Mouse (Mus musculus): ENCODE data around the gene Gm28047. TPM values are rescaled to one million over a fixed set of nuclear protein-coding genes. Genes with fewer than 3 reads are reported as not detected.

Gm28047 gene
- total RNA-seq, 2 experiments from 2014 or later, result 1.8 TPM; not detected in 1

DNA sequence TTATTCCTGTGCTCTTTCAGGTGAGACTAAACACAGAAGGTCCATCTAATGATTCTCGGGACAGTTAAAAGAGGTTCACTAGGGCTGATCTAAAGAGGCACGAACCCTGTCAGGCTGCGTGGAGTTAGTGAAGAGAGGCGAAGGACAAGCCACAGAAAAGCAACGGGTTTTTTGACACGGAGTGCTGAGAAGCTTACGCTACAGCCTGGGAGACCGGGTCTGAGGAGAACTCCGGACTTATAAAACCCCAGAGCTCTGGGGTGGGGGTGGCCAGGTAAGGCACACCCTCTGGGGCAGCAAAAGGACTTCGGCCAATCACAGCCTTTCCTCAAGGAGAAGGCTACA, 107.3 kb downstream of the Gm28047 start:
- no peak for DNase-seq
- intact Hi-C loops (cut with DNase I), result loop anchor here (5.0 kb wide), 1 partner anchor 45 kb away; the partner anchor contains the start of gene Pcbp2
- no peak for TF ChIP-seq CTCF (IDR thresholded peaks at IDR 0.05)
- H3K27ac ChIP-seq, result peak overlapping the region; percentile 99
- H3K4me3 ChIP-seq, result peak overlapping the region; percentile 84

DNA sequence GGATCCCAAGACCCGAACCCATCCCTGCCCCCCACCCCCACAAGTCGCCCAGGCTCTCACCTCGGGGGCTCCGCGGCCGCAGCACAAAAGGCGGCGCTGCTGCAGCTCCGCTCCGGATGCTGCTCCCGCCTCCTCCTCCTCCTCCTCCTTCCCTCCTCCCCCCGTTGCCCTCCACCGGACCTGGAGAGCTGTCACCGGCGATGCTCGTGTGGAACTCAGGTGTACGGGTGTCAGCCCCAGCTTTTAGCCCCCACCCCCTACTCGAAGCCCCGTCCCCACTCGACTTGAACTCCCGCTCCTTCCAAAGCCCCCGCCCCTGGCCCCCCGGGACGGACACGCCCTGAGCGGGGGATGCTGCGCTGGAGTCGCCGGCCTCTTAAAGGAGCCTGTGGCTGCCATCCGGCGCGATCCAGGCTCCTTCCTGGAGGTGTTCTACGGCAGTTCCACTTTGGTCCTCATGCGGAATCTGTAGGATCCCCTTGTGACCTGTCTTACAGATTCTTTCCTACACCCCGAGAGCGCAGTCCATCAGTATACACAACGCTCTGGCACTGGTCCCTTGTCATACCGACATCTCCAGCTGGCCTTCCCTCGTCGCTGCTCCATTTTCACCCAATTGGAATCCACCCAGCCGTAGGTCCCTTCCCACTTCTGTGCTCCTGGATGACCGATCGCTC, 108.0 kb downstream of the Gm28047 start, which contains the start of gene Map3k12:
Map3k12 (minus strand) TSS at position 337 of the 677 bp plus-strand sequence.
- peak within 1 kb of the TSS; percentile 99 for H3K27ac ChIP-seq
- no peak for TF ChIP-seq CTCF (IDR thresholded peaks at IDR 0.05)
- DNase-seq, result peak; percentile 84
- peak within 1 kb of the TSS; percentile 84 for H3K4me3 ChIP-seq
- intact Hi-C loops (cut with DNase I), result loop anchor here (5.0 kb wide), 1 partner anchor 45 kb away; the partner anchor contains the start of gene Pcbp2

DNA sequence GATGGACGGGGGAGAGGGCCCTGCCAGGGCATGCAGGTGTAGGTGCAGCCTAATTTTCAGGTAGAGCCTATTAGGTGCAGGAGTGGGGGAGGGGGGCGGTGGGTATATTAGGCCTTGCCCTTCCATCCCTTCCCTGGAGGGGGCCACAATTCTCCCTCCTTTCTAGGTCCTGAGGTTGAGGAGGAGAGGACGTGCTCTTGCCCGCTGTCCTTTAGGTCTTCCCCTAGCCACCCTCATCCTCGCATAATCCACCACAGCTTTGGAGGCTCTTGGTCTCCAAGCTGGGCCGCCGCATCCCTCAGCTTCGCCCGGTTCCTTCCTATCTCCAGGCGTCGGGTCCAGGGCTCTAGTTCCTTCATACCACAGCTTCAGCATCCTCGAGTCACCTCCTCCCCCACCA, 108.6 kb downstream of the Gm28047 start:
- TF ChIP-seq CTCF (IDR thresholded peaks at IDR 0.05), result no peak
- H3K4me3 ChIP-seq, result peak overlapping the region; percentile 84
- peak overlapping the region; percentile 99 for H3K27ac ChIP-seq
- DNase-seq, result no peak
- intact Hi-C loops (cut with DNase I), result loop anchor here (5.0 kb wide), 1 partner anchor 44 kb away; the partner anchor contains the start of gene Pcbp2

DNA sequence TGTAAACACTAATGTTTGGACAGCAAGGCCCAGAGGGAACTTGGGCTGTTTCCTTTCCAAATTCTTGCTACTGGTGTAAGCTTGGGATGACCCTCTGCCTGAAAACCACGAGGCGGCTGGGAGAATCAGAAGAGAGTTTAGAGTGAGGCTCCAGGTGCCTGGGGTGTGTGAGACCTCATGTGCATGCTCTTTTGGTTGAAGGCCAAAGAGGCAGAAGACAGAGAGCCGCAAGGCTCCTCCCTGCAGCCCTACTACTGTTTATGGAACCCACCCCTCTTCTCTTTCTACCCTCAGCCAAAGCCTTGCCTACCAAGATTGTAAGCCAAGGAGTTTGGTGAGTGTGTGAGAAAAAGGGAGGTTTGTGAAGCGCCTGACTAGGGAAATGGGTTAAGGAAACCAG, 109.1 kb downstream of the Gm28047 start:
- DNase-seq, result no peak
- H3K27ac ChIP-seq, result peak overlapping the region; percentile 99
- H3K4me3 ChIP-seq, result peak overlapping the region; percentile 84
- TF ChIP-seq CTCF (IDR thresholded peaks at IDR 0.05), result no peak
- intact Hi-C loops (cut with DNase I), result loop anchor here (5.0 kb wide), 1 partner anchor 43 kb away; the partner anchor contains the start of gene Pcbp2

DNA sequence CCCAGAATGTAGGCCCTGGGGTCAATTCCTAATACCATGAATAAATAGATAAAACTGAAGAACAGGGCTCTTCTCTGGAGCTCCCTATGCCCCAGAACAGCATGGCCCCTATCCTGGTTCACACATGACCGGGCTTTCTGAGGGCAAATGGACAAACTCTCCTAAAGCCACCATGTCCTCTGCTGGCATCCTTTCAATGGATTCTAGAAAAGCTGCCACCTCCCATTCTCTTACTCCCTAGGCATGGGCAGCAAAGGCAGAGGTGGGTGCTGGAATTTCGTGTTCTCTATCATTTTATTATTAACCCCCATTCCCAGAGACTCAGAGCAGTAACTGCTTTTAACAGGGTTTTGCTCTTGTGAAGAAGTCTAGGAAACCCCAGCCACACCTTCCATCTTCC, 109.6 kb downstream of the Gm28047 start:
- no peak overlapping the region for H3K27ac ChIP-seq
- intact Hi-C loops (cut with DNase I), result loop anchor here (5.0 kb wide), 1 partner anchor 43 kb away; the partner anchor contains the start of gene Pcbp2
- no peak overlapping the region for H3K4me3 ChIP-seq
- no peak for DNase-seq
- TF ChIP-seq CTCF (IDR thresholded peaks at IDR 0.05), result no peak

DNA sequence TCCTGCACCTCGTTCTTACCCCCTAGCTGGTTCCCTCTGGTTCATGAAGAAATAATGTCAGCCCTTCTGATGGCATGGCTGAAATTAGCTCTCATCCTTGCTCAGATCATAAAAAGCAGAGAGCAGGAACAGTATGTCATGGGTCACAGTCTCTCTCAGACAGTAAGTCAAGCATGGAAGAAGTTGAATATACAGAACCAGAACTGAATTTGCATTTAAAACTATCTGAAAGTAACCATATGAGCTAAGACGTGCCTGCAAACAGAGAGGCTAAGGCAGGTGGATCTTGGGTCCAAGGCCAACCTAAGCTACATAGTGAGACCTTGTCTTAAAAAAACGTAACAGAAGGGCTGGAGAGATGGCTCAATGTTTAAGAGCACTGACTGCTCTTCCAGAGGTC, 111.9 kb downstream of the Gm28047 start:
- H3K27ac ChIP-seq, result no peak overlapping the region
- DNase-seq, result no peak
- TF ChIP-seq CTCF (IDR thresholded peaks at IDR 0.05), result no peak
- H3K4me3 ChIP-seq, result no peak overlapping the region
- intact Hi-C loops (cut with DNase I), result no loop called here

DNA sequence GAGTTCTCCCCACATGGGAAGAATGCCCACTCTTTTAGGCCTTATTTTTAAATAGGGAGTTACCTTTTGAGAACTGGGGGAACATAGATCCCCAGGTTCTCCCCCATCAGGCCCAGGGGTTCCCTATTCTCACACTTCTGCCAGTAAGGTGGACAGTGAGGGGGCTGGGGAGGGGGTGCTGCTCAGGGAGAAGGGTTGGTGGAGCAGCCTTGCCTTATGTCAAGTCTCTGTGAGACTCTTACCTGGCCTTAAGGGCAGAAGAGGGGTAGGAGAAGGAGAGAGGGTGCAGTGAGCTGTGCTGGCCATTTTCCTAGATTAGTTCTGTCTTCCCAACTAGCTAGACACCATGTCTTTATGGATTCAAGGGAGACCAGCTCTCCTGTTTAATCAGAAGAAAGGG, 112.4 kb downstream of the Gm28047 start:
- no peak overlapping the region for H3K27ac ChIP-seq
- no peak for TF ChIP-seq CTCF (IDR thresholded peaks at IDR 0.05)
- DNase-seq, result no peak
- intact Hi-C loops (cut with DNase I), result no loop called here
- H3K4me3 ChIP-seq, result no peak overlapping the region

DNA sequence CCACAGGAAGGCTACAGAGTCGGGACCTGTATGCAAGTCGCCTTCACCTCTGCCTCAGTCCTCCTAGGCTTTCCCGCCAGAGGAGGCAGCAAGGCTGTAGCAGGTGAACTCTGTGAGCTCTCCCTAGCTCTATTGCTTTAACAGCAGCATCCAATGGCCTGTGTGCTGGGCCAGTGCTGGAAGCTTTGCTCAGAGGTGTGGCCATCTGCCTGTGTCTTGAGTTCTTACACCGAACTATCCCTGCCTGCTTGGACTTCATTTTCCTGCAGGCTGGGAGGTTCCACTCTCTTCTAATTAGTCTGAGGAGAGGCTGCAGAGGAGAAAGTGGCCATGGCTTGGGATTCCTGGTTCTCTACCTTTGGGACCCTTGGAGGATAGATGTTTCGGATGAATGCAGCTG, 112.9 kb downstream of the Gm28047 start:
- Histone ChIP-seq H3K27ac (no peak overlapping the region), H3K4me3 (no peak overlapping the region)
- intact Hi-C loops (cut with DNase I), result no loop called here
- TF ChIP-seq CTCF (IDR thresholded peaks at IDR 0.05), result no peak
- DNase-seq, result no peak

DNA sequence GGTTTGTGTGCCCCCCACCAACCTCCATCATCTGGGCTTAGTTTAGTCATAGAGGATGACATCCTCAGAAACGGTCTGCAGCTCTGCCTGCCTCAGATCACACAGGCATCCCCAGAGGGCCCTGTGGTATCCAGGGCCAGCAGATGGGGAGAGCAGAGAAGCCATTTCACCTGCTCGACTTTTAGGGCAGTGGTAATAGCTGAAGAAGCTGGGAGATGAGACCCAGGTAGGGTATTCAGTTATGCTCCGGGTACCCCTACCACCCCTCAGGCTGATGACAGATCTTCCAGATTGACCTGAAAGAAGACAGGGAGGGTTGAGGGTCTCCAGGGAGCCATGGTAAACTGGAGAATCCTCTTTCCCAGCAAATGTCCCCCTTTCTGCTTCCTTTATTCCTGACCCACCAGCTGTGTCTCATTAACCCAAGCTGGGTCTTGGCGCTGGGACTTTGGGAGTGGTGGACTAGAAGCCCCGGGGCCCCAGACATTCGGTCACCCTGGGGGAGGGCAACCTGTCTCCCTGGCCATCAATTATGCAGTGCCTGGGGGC, 113.5 kb downstream of the Gm28047 start:
- intact Hi-C loops (cut with DNase I), result no loop called here
- peak overlapping the region; percentile 78; the same call in 1 of the 2 replicates for H3K27ac ChIP-seq

DNA sequence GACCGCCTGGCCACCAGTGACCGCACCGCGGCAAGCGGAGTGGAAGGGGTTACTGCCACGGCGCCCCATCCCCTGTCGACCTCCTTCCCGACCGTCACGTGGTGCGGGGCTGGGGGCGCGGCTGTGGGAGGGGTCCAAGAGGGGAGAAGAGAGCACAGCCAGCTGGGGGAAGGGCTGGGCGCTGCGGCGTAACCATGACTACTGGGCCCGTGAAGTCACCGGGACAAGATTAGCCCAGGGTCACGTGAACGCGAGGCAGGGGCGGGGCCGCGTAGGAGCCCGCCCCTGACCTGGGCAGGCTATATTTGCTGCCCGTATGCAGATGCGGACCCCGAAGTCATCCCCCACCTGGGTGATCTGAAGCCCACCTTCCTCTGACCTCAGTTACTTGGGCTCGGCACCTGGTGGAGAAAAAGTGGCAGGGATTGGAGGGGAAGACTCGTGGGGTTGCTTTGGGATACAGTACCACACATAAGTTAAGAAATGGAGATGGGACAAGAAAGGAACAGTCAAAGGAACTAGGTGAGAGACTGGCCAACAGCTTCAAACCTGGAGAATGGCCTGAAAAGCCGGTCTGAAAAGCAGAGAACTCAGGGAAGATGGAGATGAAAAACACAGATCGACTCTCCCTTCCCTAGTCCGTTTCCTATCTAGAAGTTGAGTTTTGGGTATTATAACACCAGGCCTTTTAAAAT, 114.1 kb downstream of the Gm28047 start:
- peak; percentile 88 for DNase-seq
- H3K4me3 ChIP-seq, result peak overlapping the region; percentile 73
- peak overlapping the region; percentile 78 for H3K27ac ChIP-seq
- TF ChIP-seq CTCF (IDR thresholded peaks at IDR 0.05), result no peak
- intact Hi-C loops (cut with DNase I), result no loop called here

More for the DNA sequence above, 113.5 kb downstream of the Gm28047 start:
- H3K4me3 ChIP-seq, result peak overlapping the region; percentile 73
- DNase-seq, result no peak
- TF ChIP-seq CTCF (IDR thresholded peaks at IDR 0.05), result no peak

DNA sequence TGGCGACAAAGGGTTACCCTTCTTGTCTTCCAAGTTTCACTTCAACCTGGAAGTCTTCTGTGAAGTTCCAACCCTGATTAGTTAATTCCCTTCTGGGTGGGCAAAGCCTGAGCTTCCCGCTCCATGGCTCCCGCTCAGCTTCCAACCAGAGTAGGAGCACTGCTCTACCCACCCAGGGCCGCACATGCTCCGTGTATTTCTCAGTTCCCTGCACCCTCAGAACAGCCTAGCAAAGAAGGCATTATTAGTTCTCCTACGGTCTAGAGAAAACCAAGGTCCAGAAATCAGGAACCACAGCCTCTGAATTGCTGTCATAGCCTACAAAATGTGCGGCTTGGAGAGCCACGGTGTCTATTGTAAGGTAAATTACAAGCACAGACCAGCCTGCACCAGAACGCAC, 114.8 kb downstream of the Gm28047 start:
- H3K4me3 ChIP-seq, result peak overlapping the region; percentile 73
- no peak for TF ChIP-seq CTCF (IDR thresholded peaks at IDR 0.05)
- H3K27ac ChIP-seq, result peak overlapping the region; percentile 78
- peak; percentile 16 for DNase-seq
- intact Hi-C loops (cut with DNase I), result no loop called here

DNA sequence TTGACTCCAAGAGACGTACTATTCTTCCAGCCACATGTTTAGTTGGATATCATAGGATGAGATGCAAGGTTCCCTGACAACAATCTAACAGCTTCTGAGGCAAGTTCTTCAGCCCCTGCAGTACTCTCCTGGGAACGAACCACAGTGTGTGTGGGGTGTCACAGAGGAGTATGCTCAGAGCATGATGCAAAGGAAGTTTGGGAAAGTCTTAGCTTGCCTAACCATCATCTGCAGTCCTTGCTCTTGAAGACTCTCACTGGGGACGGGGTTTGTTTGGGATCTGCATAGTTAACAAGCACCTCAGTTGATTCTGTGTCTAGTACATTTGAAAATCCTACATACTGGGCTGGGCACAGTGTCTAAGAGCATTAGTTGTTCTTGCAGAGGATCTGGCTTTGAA, 116.5 kb downstream of the Gm28047 start:
- intact Hi-C loops (cut with DNase I), result no loop called here
- no peak overlapping the region for H3K27ac ChIP-seq
- DNase-seq, result no peak
- TF ChIP-seq CTCF (IDR thresholded peaks at IDR 0.05), result no peak
- no peak overlapping the region for H3K4me3 ChIP-seq

DNA sequence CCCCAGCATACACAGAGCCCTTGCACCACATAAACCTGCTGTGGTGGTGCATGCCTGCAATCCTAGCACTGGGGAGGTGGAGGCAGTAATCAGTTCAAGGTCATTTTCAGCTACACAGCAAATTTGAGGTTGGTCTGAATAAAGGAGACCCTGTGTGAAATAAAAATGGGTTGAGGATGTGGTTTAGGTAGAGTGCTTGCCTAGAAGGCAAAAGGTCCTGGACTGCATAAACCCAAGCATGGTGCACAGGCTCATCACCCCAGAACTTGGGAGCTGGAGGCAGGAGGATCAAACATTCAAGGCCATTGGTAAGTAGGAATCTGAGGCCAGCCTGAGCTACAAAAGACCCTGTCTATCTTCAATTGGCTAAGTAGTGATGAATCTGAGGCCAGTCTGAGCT, 117.3 kb downstream of the Gm28047 start:
- DNase-seq, result no peak
- H3K27ac ChIP-seq, result no peak overlapping the region
- intact Hi-C loops (cut with DNase I), result no loop called here
- H3K4me3 ChIP-seq, result no peak overlapping the region
- TF ChIP-seq CTCF (IDR thresholded peaks at IDR 0.05), result no peak

All from gastrocnemius, adult 2 months (tissue).